Mouse (Mus musculus) liver, embryonic 12.5 days (tissue): Measurements from ENCODE around the gene Msrb3. TPM values are rescaled to one million over a fixed set of nuclear protein-coding genes. Genes with fewer than 3 reads are reported as not detected.

Source experiments
- ATAC-seq: fragments of 200-750 bp; cut with Nextera tagmentation; 2 replicates; pipeline ENCODE4 v1.8.0; 2017; ENCODE audit warnings: moderate number of reproducible peaks, mild to moderate bottlenecking, moderate library complexity
- H3K27ac ChIP-seq: fragments of 300-500 bp; sonication (generic); 2 replicates; pipeline ENCODE4 v1.5.1; 2016; ENCODE audit warnings: mild to moderate bottlenecking
- H3K27me3 ChIP-seq: fragments of 300-500 bp; sonication (generic); replicated peaks from 2 replicates; pipeline ENCODE4 v1.6.1; 2016; ENCODE audit warnings: mild to moderate bottlenecking, moderate library complexity
- H3K36me3 ChIP-seq: fragments of 300-500 bp; sonication (generic); 2 replicates; pipeline ENCODE4 v1.6.1; 2016; ENCODE audit warnings: mild to moderate bottlenecking, moderate library complexity
- H3K4me1 ChIP-seq: fragments of 300-500 bp; sonication (generic); 2 replicates; pipeline ENCODE4 v1.6.1; 2016
- H3K4me2 ChIP-seq: fragments of 300-500 bp; sonication (generic); 2 replicates; pipeline ENCODE4 v1.6.1; 2016; ENCODE audit warnings: mild to moderate bottlenecking, moderate library complexity
- H3K4me3 ChIP-seq: fragments of 300-500 bp; sonication (generic); 2 replicates; pipeline ENCODE4 v1.5.1; 2016; ENCODE audit warnings: mild to moderate bottlenecking, moderate library complexity
- H3K9ac ChIP-seq: fragments of 300-500 bp; sonication (generic); 2 replicates; pipeline ENCODE4 v1.6.1; 2016; ENCODE audit warnings: mild to moderate bottlenecking, moderate library complexity
- H3K9me3 ChIP-seq: fragments of 300-500 bp; sonication (generic); replicated peaks from 2 replicates; pipeline ENCODE4 v1.6.1; 2016; ENCODE audit warnings: mild to moderate bottlenecking, moderate library complexity
- WGBS: fragments of 180-500 bp; shearing (Covaris S2); methylation state at CpG from one replicate; pipeline ENCODE4 v1.1.7; 2016; ENCODE audit not compliant: insufficient replicate concordance; 5-methylcytosine and 5-hydroxymethylcytosine counted together
- polyA plus RNA-seq: library from polyadenylated mRNA; unstranded; fragments of >200 nt; fragmentation: Nextera tagmentation; extraction: Ambion mirVana; gene quantifications from 2 replicates; pipeline ENCODE4 v1.2.1, GENCODE M21; 2016

Msrb3 gene
- polyA plus RNA-seq, 1 experiment from 2014 or later: 1.7 TPM

GRCm38 (mm10) chr10:120794391-120794817 lies 104.5 kb downstream of the Msrb3 start:
- H3K4me3 ChIP-seq: no peak overlapping the region
- 15% methylated on average over 13 of the region's 13 CpGs for WGBS
- no peaks in the 10 kb centered on the region for H3K27me3 ChIP-seq
- no peaks in the 10 kb centered on the region for H3K9me3 ChIP-seq
- H3K4me1 ChIP-seq: peaks cover 6% of the 10 kb centered on the region; the same call in 1 of the 2 replicates
- ATAC-seq: no peak
- H3K9ac ChIP-seq: no peak overlapping the region
- peak overlapping the region; percentile 10; the same call in 1 of the 2 replicates for H3K4me2 ChIP-seq
- no peaks in the 10 kb centered on the region for H3K36me3 ChIP-seq
- H3K27ac ChIP-seq: no peak overlapping the region

GRCm38 (mm10) chr10:120792191-120792765 lies 106.6 kb downstream of the Msrb3 start:
- Histone ChIP-seq H3K4me3 (no peak overlapping the region), H3K36me3 (no peaks in the 10 kb centered on the region), H3K4me1 (peaks cover 6% of the 10 kb centered on the region; the same call in 1 of the 2 replicates), H3K9me3 (no peaks in the 10 kb centered on the region), H3K27ac (no peak overlapping the region), H3K27me3 (no peaks in the 10 kb centered on the region), H3K4me2 (no peak overlapping the region), H3K9ac (no peak overlapping the region)
- WGBS: 38% methylated on average over 11 of the region's 11 CpGs
- no peak for ATAC-seq

- Histone ChIP-seq H3K36me3 (no peaks in the 10 kb centered on the region), H3K4me1 (peaks cover 6% of the 10 kb centered on the region; the same call in 1 of the 2 replicates), H3K4me2 (no peak overlapping the region), H3K27ac (no peak overlapping the region), H3K27me3 (no peaks in the 10 kb centered on the region), H3K4me3 (no peak overlapping the region), H3K9me3 (no peaks in the 10 kb centered on the region), H3K9ac (no peak overlapping the region)
- no peak for ATAC-seq
- 79% methylated on average over 11 of the region's 11 CpGs for WGBS
These were observed 107.5 kb downstream of the Msrb3 start for GRCm38 (mm10) chr10:120791438-120791837.

- H3K27me3 ChIP-seq: 0 out of 2 replicates have a peak, but pooled peaks cover 3% of the 10 kb centered on the region
- no peak overlapping the region for H3K4me2 ChIP-seq
- 64% methylated on average over 10 of the region's 10 CpGs for WGBS
- ATAC-seq: no peak
- no peaks in the 10 kb centered on the region for H3K36me3 ChIP-seq
- H3K9me3 ChIP-seq: no peaks in the 10 kb centered on the region
- H3K4me3 ChIP-seq: no peak overlapping the region
- no peaks in the 10 kb centered on the region for H3K4me1 ChIP-seq
- no peak overlapping the region for H3K27ac ChIP-seq
- H3K9ac ChIP-seq: no peak overlapping the region
These were observed 111.7 kb downstream of the Msrb3 start for GRCm38 (mm10) chr10:120787202-120787601.

- 0 out of 2 replicates have a peak, but pooled peaks cover 3% of the 10 kb centered on the region for H3K27me3 ChIP-seq
- H3K4me1 ChIP-seq: no peaks in the 10 kb centered on the region
- H3K9me3 ChIP-seq: no peaks in the 10 kb centered on the region
- no peaks in the 10 kb centered on the region for H3K36me3 ChIP-seq
- no peak overlapping the region for H3K4me3 ChIP-seq
- H3K4me2 ChIP-seq: no peak overlapping the region
- no peak for ATAC-seq
- H3K9ac ChIP-seq: no peak overlapping the region
- 55% methylated on average over 5 of the region's 5 CpGs for WGBS
- no peak overlapping the region for H3K27ac ChIP-seq
These were observed 114.4 kb downstream of the Msrb3 start for GRCm38 (mm10) chr10:120784516-120784915.

- H3K4me3 ChIP-seq: no peak overlapping the region
- no peak for ATAC-seq
- H3K27ac ChIP-seq: no peak overlapping the region
- H3K4me2 ChIP-seq: no peak overlapping the region
- H3K27me3 ChIP-seq: 0 out of 2 replicates have a peak, but pooled peaks cover 3% of the 10 kb centered on the region
- 73% methylated on average over 9 of the region's 9 CpGs for WGBS
- H3K4me1 ChIP-seq: no peaks in the 10 kb centered on the region
- no peaks in the 10 kb centered on the region for H3K36me3 ChIP-seq
- no peak overlapping the region for H3K9ac ChIP-seq
- H3K9me3 ChIP-seq: no peaks in the 10 kb centered on the region
These were observed 115.5 kb downstream of the Msrb3 start for GRCm38 (mm10) chr10:120783393-120783792.

- Histone ChIP-seq H3K9ac (no peak overlapping the region), H3K4me1 (no peaks in the 10 kb centered on the region), H3K4me2 (no peak overlapping the region), H3K9me3 (0 out of 2 replicates have a peak, but pooled peaks cover 6% of the 10 kb centered on the region), H3K27me3 (no peaks in the 10 kb centered on the region), H3K36me3 (no peaks in the 10 kb centered on the region), H3K4me3 (no peak overlapping the region), H3K27ac (no peak overlapping the region)
- WGBS: 72% methylated on average over 3 of the region's 3 CpGs
- ATAC-seq: no peak
These were observed 121.4 kb downstream of the Msrb3 start for GRCm38 (mm10) chr10:120777499-120777898.

- peak; percentile 78 for ATAC-seq
- Histone ChIP-seq H3K27ac (no peak overlapping the region), H3K36me3 (no peaks in the 10 kb centered on the region), H3K4me2 (no peak overlapping the region), H3K9ac (no peak overlapping the region), H3K9me3 (0 out of 2 replicates have a peak, but pooled peaks cover 6% of the 10 kb centered on the region), H3K4me1 (no peaks in the 10 kb centered on the region), H3K27me3 (no peaks in the 10 kb centered on the region), H3K4me3 (no peak overlapping the region)
- 20% methylated on average over 4 of the region's 4 CpGs for WGBS
These were observed 123.5 kb downstream of the Msrb3 start for GRCm38 (mm10) chr10:120775361-120775760.

- Histone ChIP-seq H3K4me2 (no peak overlapping the region), H3K4me3 (no peak overlapping the region), H3K27me3 (no peaks in the 10 kb centered on the region), H3K9me3 (no peaks in the 10 kb centered on the region), H3K36me3 (no peaks in the 10 kb centered on the region), H3K9ac (no peak overlapping the region), H3K4me1 (no peaks in the 10 kb centered on the region; the same call in 1 of the 2 replicates), H3K27ac (no peak overlapping the region)
- 67% methylated on average over 3 of the region's 3 CpGs for WGBS
- ATAC-seq: no peak
These were observed 131.5 kb downstream of the Msrb3 start for GRCm38 (mm10) chr10:120767418-120767817.

GRCm38 (mm10) chr10:120765398-120765797 lies 133.5 kb downstream of the Msrb3 start:
- no peak overlapping the region for H3K4me2 ChIP-seq
- no peaks in the 10 kb centered on the region for H3K27me3 ChIP-seq
- H3K36me3 ChIP-seq: no peaks in the 10 kb centered on the region
- no peak overlapping the region for H3K4me3 ChIP-seq
- no peak overlapping the region for H3K9ac ChIP-seq
- WGBS: 76% methylated on average over 11 of the region's 11 CpGs
- H3K9me3 ChIP-seq: no peaks in the 10 kb centered on the region
- H3K4me1 ChIP-seq: no peaks in the 10 kb centered on the region; the same call in 1 of the 2 replicates
- ATAC-seq: no peak
- H3K27ac ChIP-seq: no peak overlapping the region

- no peaks in the 10 kb centered on the region for H3K9me3 ChIP-seq
- peak; percentile 40; the same call in 1 of the 2 replicates for ATAC-seq
These were observed 135.0 kb downstream of the Msrb3 start for GRCm38 (mm10) chr10:120763656-120764466.

GRCm38 (mm10) chr10:120762958-120763357 lies 135.9 kb downstream of the Msrb3 start:
- WGBS: 84% methylated on average over 12 of the region's 12 CpGs
- no peak overlapping the region for H3K4me2 ChIP-seq
- H3K36me3 ChIP-seq: no peaks in the 10 kb centered on the region
- H3K9ac ChIP-seq: no peak overlapping the region
- H3K4me3 ChIP-seq: no peak overlapping the region
- no peak for ATAC-seq
- H3K27me3 ChIP-seq: no peaks in the 10 kb centered on the region
- H3K4me1 ChIP-seq: no peaks in the 10 kb centered on the region; the same call in 1 of the 2 replicates
- no peaks in the 10 kb centered on the region for H3K9me3 ChIP-seq
- no peak overlapping the region for H3K27ac ChIP-seq

More at GRCm38 (mm10) chr10:120763656-120764466, 135.0 kb downstream of the Msrb3 start:
- H3K9ac ChIP-seq: no peak overlapping the region
- no peaks in the 10 kb centered on the region for H3K36me3 ChIP-seq
- H3K27me3 ChIP-seq: no peaks in the 10 kb centered on the region
- WGBS: 50% methylated on average over 13 of the region's 13 CpGs
- H3K27ac ChIP-seq: peak overlapping the region; percentile 31; the same call in 1 of the 2 replicates
- H3K4me2 ChIP-seq: no peak overlapping the region
- no peak overlapping the region for H3K4me3 ChIP-seq
- H3K4me1 ChIP-seq: no peaks in the 10 kb centered on the region; the same call in 1 of the 2 replicates
